Mouse (Mus musculus): Measurements from ENCODE around the gene Ino80b. TPM values are rescaled to one million over a fixed set of nuclear protein-coding genes. Genes with fewer than 3 reads are reported as not detected.

The Ino80b gene
- total and polyA plus RNA-seq, 3 experiments: 14.9 to 30.4 (median 26.1) TPM

DNA sequence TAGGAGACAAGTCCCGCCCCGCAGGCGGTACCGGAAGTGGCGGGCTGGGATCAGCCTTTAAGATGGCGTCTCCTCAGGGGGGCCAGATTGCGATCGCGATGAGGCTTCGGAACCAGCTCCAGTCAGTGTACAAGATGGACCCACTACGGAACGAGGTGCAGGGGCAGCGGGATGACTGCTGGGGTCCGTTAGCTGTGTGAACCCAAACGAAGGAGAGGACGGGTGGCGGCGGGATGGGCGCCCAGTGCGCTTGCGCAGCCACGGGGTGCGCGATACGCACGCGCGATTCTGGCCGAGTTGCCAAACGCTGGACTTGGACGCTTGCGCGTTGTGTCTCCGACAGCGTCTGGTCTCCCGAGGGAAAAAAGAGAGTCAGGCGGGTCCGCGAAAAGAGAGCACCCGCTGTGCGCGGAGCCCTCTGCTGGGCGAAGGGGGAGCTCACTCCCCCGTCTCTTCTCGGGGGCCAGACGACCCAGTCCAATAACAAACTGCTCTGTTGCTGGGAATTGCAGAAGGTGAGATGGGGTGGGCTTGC, 46.8 kb downstream of the Ino80b start (continued):
- no peak; the same call in 1 of the 2 replicates for TF ChIP-seq E2F4 (IDR thresholded peaks at IDR 0.05; ENCODE audit: insufficient replicate concordance, low read depth, low read length)
- TF ChIP-seq NRF1 (IDR thresholded peaks at IDR 0.05; ENCODE audit: low read depth, low read length): peak; percentile 94
- TF ChIP-seq RAD21 (IDR thresholded peaks at IDR 0.05; ENCODE audit: low read depth, low read length): peak; percentile 55
- peak; percentile 26 for TF ChIP-seq TCF12 (IDR thresholded peaks at IDR 0.05; ENCODE audit: low read depth, low read length)
- no peak for TF ChIP-seq ZKSCAN1 (IDR thresholded peaks at IDR 0.05; ENCODE audit: borderline replicate concordance, low read depth, low read length)
- no peak for TF ChIP-seq POLR2AphosphoS2 (IDR thresholded peaks at IDR 0.05; ENCODE audit: low read depth, low read length)
- TF ChIP-seq GABPA (IDR thresholded peaks at IDR 0.05; ENCODE audit: insufficient replicate concordance, low read depth, low read length): no peak
- TF ChIP-seq JUN (IDR thresholded peaks at IDR 0.05; ENCODE audit: insufficient read depth, low read depth, low read length): no peak
- TF ChIP-seq TBP (conservative IDR thresholded peaks at IDR 0.05; ENCODE audit: low read depth, low read length): no peak
- no peak for TF ChIP-seq USF2 (conservative IDR thresholded peaks at IDR 0.05; ENCODE audit: low read depth, low read length)
- TF ChIP-seq ETS1 (conservative IDR thresholded peaks at IDR 0.05; ENCODE audit: low read depth, low read length): no peak
- no peak for TF ChIP-seq MAFK (IDR thresholded peaks at IDR 0.05; ENCODE audit: insufficient replicate concordance, low read length)

DNA sequence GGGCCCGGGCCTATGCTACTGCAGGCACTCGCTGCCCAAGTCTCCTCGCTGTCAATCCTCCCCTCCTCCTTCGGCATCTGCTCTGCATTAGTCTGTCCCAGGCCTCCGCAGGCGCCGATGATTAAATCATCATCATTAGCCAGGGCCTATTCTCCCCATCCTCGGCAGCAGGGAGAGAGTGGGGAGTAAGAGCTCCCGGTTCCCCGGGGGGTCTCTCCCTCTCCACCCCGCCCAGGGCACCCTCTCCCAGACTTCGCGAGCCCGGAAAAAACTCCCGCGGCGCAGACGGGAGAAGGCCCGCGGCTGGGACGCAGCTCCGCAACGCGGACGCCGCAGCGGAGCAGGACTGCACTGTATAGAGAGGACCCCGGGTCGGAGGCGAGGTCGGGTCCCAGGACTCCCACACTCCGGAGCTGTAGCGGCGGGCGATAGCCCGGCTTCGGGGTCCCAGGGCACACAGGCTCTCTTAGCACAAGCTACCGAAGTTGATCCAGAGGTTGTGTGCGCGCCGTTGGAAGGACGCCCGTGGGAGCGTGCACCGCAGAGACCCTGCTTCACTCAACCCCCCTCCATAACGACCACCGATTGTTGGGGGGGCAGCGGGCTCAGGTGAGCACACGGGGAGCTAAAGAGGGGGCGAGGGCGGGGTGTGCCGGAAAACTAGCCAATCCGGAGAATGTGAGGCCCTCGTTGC, 47.5 kb downstream of the Ino80b start, which contains the start of gene Pcgf1:
TSS of gene Pcgf1 (plus strand) at position 240 of the 694 bp plus-strand sequence.
- peaks cover 11 to 29% of the 10 kb centered on the region in 2 experiments for H3K36me3 ChIP-seq (replicated peaks in 1 of 2; ENCODE audit: control insufficient read depth in 1 of 2, insufficient read depth in 1 of 2, low read length in 1 of 2)
- H3K27ac ChIP-seq (ENCODE audit: insufficient read depth, low read depth): peak within 1 kb of the TSS; percentile 87
- H3K4me2 ChIP-seq (ENCODE audit: insufficient read depth, low read depth, poor library complexity, severe bottlenecking): peak within 1 kb of the TSS; percentile 68
- H3K79me2 ChIP-seq (replicated peaks; ENCODE audit: control insufficient read depth, extremely low read depth, insufficient read depth, poor library complexity, severe bottlenecking): no peaks in the 10 kb centered on the region
- no peaks in the 10 kb centered on the region for H3K9me3 ChIP-seq (replicated peaks; ENCODE audit: low read length)
- in situ Hi-C loops (cut with MboI; ENCODE audit: low pct_ligation_motif_present, low pct_unique_long_range_greater_than_20kb, low sequenced_read_pairs): no loop called here
- dilution Hi-C loops (cut with MboI; ENCODE audit: extremely low pct_ligation_motif_present, extremely low pct_unique_long_range_greater_than_20kb, low sequenced_read_pairs): no loop called here
- H3K4me3 ChIP-seq (replicated peaks in 1 of 3; ENCODE audit: low read depth in 2 of 3, low read length in 2 of 3, poor library complexity in 1 of 3): peak within 1 kb of the TSS; percentile 84 to 89 (median 84)
- peak; percentile 41 for DNase-seq (ENCODE audit: extremely low read depth)
- peaks cover 3% of the 10 kb centered on the region for H3K27me3 ChIP-seq (replicated peaks)
- peak; percentile 12; the same call in 1 of the 2 replicates for TF ChIP-seq TCF12 (IDR thresholded peaks at IDR 0.05; ENCODE audit: low read depth, low read length)
- no peak for TF ChIP-seq ZMIZ1 (IDR thresholded peaks at IDR 0.05; ENCODE audit: low read depth, low read length)
- peak; percentile 95; the same call in 1 of the 2 replicates for TF ChIP-seq MXI1 (IDR thresholded peaks at IDR 0.05; ENCODE audit: low read depth, low read length)
- TF ChIP-seq KAT2A (IDR thresholded peaks at IDR 0.05; ENCODE audit: insufficient replicate concordance, low read length): no peak
- TF ChIP-seq BHLHE40 (IDR thresholded peaks at IDR 0.05; ENCODE audit: low read depth, low read length): peak; percentile 43
- no peak for TF ChIP-seq UBTF (IDR thresholded peaks at IDR 0.05; ENCODE audit: low read depth, low read length)
- TF ChIP-seq MAZ (IDR thresholded peaks at IDR 0.05; ENCODE audit: low read depth, low read length): peak; percentile 62; the same call in 1 of the 2 replicates
- no peak for TF ChIP-seq ETS1 (conservative IDR thresholded peaks at IDR 0.05; ENCODE audit: low read depth, low read length)
- H3K9ac ChIP-seq (ENCODE audit: insufficient read depth, low read depth): peak within 1 kb of the TSS; percentile 81
- H3K4me1 ChIP-seq (ENCODE audit: control insufficient read depth in 1 of 2, insufficient read depth in 2 of 2): peaks cover 3 to 19% of the 10 kb centered on the region in 2 experiments; a peak in 3 of 4 replicates

Data from CH12.LX (cell line).